17 mouse cellular contexts compared by ENCODE assay signal in genomic region chr13:102014958-102015357, GRCm38 (mm10).
DNase-seq lines count a peak whose midpoint lies in the region; ATAC-seq and TF ChIP-seq lines count a peak whose summit lies in the region.
"Had no signal": no experiment of that assay in that cellular context is flagged by ENCODE, and none has a peak within 500 bp of the region (broad histone marks: within the 10 kb centered on the region; RNA-seq: fewer than 3 reads in every experiment).

No protein-coding gene starts in this region.

- no peak overlapping the region for H3K27ac ChIP-seq in heart, embryonic 10.5 days
- H3K27ac ChIP-seq: forebrain, embryonic 10.5 days; hindbrain, embryonic 13.5 days; left cerebral cortex, adult 2 months; liver, embryonic 13.5 days; stomach, postnatal 0 days had no signal

- H3K36me3 ChIP-seq in heart, embryonic 10.5 days, result no peaks in the 10 kb centered on the region
- H3K36me3 ChIP-seq: forebrain, embryonic 10.5 days; hindbrain, embryonic 13.5 days; liver, embryonic 13.5 days had no signal

- peak; percentile 12 to 43 for DNase-seq in cerebellum, postnatal 25 days
- no peak for DNase-seq in cerebellum, adult 9-10 months
- peak; percentile 57 for DNase-seq in heart, adult 8-10 months (ENCODE audit: low spot score)
- no peak for DNase-seq in heart, embryonic 10.5 days (ENCODE audit: low spot score)
- DNase-seq in Patski (ENCODE audit: low read depth, low spot score), result peak; percentile 34
- peak; percentile 34 for DNase-seq in gastrocnemius, postnatal 25 days
- no peak for DNase-seq in layer of hippocampus, postnatal 25 days (ENCODE audit: extremely low spot score in 1 of 2, low spot score in 1 of 2)
- DNase-seq: adrenal gland, adult 8-10 months; forebrain, postnatal 0 days; kidney, adult 9 months; liver, embryonic 13.5 days; lung, embryonic 14.5 days; lung, postnatal 4 days had no signal

- H3K27me3 ChIP-seq in heart, embryonic 10.5 days (ENCODE audit: insufficient read depth, poor library complexity, severe bottlenecking), result no peaks in the 10 kb centered on the region
- H3K27me3 ChIP-seq in Patski, result no peaks in the 10 kb centered on the region
- H3K27me3 ChIP-seq: hindbrain, embryonic 13.5 days; liver, embryonic 13.5 days had no signal

- H3K9me3 ChIP-seq in heart, embryonic 10.5 days, result no peaks in the 10 kb centered on the region
- H3K9me3 ChIP-seq: forebrain, embryonic 10.5 days; hindbrain, embryonic 13.5 days; liver, embryonic 13.5 days had no signal

- no peak for TF ChIP-seq CTCF in Patski (IDR thresholded peaks at IDR 0.05)

- H3K4me1 ChIP-seq in heart, embryonic 10.5 days, result no peaks in the 10 kb centered on the region
- H3K4me1 ChIP-seq: forebrain, embryonic 10.5 days; hindbrain, embryonic 13.5 days; liver, embryonic 13.5 days had no signal

- H3K4me3 ChIP-seq in heart, embryonic 10.5 days, result no peak overlapping the region
- H3K4me3 ChIP-seq: forebrain, embryonic 10.5 days; hindbrain, embryonic 13.5 days; left cerebral cortex, adult 2 months; liver, embryonic 13.5 days had no signal

- CTCF ChIA-PET in Patski (lab: Charles Lee), result no interaction called here

- WGBS in heart, embryonic 10.5 days, result 75% methylated on average over 3 of the region's 3 CpGs

- POLR2A ChIA-PET in Patski (lab: Charles Lee), result interaction anchor here (1.2 kb wide), 1 partner anchor 12 kb away, joined by 3 read pairs; no protein-coding TSS in a partner anchor

- in situ Hi-C loops in Patski (cut with MboI; ENCODE audit: low pct_unique_long_range_greater_than_20kb), result no loop called here

- ATAC-seq in Patski, result peak; percentile 51
- ATAC-seq: forebrain, postnatal 0 days had no signal

Comparison
In these comparisons a context has a peak if more than half of its experiments do, and no peak if none do; other contexts are left out.
1. DNase-seq: peak in cerebellum, postnatal 25 days (2 of 2), heart, adult 8-10 months (single experiment), Patski (single experiment) and gastrocnemius, postnatal 25 days (single experiment); none in cerebellum, adult 9-10 months (single experiment), heart, embryonic 10.5 days (single experiment) and layer of hippocampus, postnatal 25 days (0 of 2).